Mouse (Mus musculus) heart, embryonic 14.5 days (tissue): ENCODE measurements at regions not wholly inside any gene's neighbourhood (a gene's known extent, or its start where the extent isn't known, plus 50 kb on each side); places are given as distances from the start of the nearest gene placed in this dataset.

Source experiments
- ATAC-seq: fragments of 200-750 bp; cut with Nextera tagmentation; 2 replicates; pipeline ENCODE4 v1.8.0; 2017; ENCODE audit warnings: low read depth, moderate TSS enrichment; ENCODE audit not compliant: insufficient number of reproducible peaks, insufficient read depth, low FRiP score
- H3K27ac ChIP-seq, 2 experiments: fragments of 200-500 bp in 1 of 2; fragments of 300-500 bp in 1 of 2; sonication (generic) in 1 of 2; replicated peaks in 1 of 2; 2 replicates each; pipeline ENCODE4 v1.5.1; 2012 to 2014; ENCODE audit warnings: low read depth in 2 of 2, low read length in 2 of 2, control low read depth in 1 of 2, mild to moderate bottlenecking in 1 of 2, mixed read lengths in 1 of 2; ENCODE audit not compliant: control insufficient read depth in 1 of 2, insufficient read depth in 1 of 2
- H3K27me3 ChIP-seq: fragments of 300-500 bp; sonication (generic); 2 replicates; pipeline ENCODE4 v1.6.1; 2014; ENCODE audit warnings: mild to moderate bottlenecking, low read length, control low read depth; ENCODE audit not compliant: control insufficient read depth, insufficient read depth
- H3K36me3 ChIP-seq: fragments of 300-500 bp; sonication (generic); 2 replicates; pipeline ENCODE4 v1.6.1; 2014; ENCODE audit warnings: mild to moderate bottlenecking, control low read depth, low read length, mixed read lengths; ENCODE audit not compliant: control insufficient read depth, insufficient read depth
- H3K4me1 ChIP-seq, 2 experiments: fragments of 200-500 bp in 1 of 2; fragments of 300-500 bp in 1 of 2; sonication (generic) in 1 of 2; 2 replicates each; pipeline ENCODE4 v1.6.1; 2012 to 2014; ENCODE audit warnings: low read length in 2 of 2, control low read depth in 1 of 2, mixed read lengths in 1 of 2; ENCODE audit not compliant: control insufficient read depth in 2 of 2, insufficient read depth in 2 of 2
- H3K4me2 ChIP-seq: fragments of 300-500 bp; sonication (generic); 2 replicates; pipeline ENCODE4 v1.6.1; 2014; ENCODE audit warnings: mild to moderate bottlenecking, low read length
- H3K4me3 ChIP-seq, 2 experiments: fragments of 200-500 bp in 1 of 2; fragments of 300-500 bp in 1 of 2; sonication (generic) in 1 of 2; 2 replicates each; pipeline ENCODE4 v1.5.1; 2012 to 2014; ENCODE audit warnings: low read length in 2 of 2, mild to moderate bottlenecking in 2 of 2, control low read depth in 1 of 2, low read depth in 1 of 2, moderate library complexity in 1 of 2; ENCODE audit not compliant: control insufficient read depth in 1 of 2, insufficient read depth in 1 of 2
- H3K9ac ChIP-seq: fragments of 300-500 bp; sonication (generic); 2 replicates; pipeline ENCODE4 v1.6.1; 2014; ENCODE audit warnings: mild to moderate bottlenecking, low read length
- H3K9me3 ChIP-seq: fragments of 300-500 bp; sonication (generic); 2 replicates; pipeline ENCODE4 v1.6.1; 2016; ENCODE audit warnings: low read length, control low read depth; ENCODE audit not compliant: control insufficient read depth
- WGBS: fragments of 180-500 bp; shearing (Covaris S2); extraction: QIAGEN DNeasy Blood & Tissue Kit; methylation state at CpG from one replicate; pipeline ENCODE4 v1.1.7; 2014; 5-methylcytosine and 5-hydroxymethylcytosine counted together

DNA sequence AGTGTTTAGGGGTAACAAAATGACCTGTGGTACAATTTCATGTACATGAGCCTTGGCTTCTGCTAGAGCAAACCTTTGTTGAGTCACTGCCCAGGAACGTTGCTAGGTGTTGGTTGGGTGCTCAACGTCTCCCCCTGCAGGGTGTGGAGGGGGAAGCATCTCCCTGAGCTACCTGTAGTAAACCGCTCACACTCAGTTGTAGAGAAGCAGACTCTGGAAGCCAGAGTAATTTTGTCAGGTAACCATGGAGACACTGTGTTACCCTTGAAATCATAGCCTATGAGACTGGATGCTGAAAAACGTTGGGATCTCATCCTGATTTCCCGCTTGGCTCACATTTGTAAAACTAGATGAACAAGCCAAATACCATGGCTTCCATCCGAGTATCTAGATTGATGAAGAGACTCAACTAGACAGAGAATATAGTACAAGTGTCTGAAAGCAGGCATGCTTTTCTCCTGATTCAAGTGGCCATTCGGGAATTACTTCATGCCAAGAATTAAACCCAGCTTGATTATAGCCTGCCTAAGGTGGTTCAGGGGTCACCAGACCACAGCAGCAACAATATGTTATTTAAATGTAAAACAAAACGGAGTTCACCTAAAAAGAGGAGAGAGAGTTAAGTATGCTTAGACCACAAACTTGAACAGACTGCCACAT is 63.7 kb upstream of the Ctla4 start:
- WGBS: 64% methylated on average over 8 of the region's 8 CpGs
- Histone ChIP-seq H3K9ac (no peak overlapping the region), H3K36me3 (no peaks in the 10 kb centered on the region), H3K4me1 (peaks cover 5 to 27% of the 10 kb centered on the region in 2 experiments), H3K27ac (no peak overlapping the region), H3K4me3 (no peak overlapping the region), H3K4me2 (no peak overlapping the region), H3K27me3 (no peaks in the 10 kb centered on the region), H3K9me3 (no peaks in the 10 kb centered on the region)
- no peak for ATAC-seq

DNA sequence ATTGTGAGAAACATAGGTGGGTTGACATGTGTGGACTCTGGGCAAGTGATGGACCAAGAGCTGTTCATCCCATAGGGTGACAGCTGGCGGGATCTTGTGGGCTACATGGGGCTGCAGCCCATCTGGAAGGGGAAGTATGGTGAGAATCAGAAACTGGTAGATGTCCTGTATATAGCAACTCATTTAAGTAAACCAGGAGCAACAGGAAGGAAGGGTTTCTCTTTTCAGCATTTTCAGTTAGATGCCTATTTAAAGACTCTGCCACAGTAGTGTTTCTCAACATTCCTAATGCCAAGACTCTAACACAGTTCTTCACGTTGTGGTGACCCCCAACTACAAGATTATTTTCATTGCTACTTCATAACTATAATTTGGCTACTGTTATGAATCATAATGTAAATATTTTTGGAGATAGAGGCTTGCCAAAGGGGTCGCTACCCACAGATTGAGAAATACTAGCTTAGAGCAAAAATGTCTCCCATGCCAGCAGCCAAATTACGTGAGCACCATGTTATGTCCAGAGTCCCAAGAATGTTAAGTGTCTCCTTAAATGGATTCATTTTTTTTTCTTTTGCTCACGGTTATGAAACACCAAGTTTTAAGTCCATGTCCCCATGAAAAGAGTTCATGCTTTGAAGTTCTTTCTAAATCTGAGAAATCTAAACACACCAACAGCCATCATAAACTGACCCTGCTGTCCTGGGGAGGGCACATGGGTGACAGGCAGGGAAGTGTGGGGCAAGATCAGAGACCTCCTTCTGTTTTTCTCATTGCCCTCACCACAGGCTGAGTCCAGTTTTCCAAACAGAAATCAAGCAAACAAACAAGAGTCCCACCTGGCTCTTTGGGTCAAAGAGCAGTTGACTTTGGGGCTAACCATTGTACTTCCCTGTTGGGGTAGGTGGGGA is 62.3 kb upstream of the Ctla4 start:
- 59% methylated on average over 5 of the region's 5 CpGs for WGBS
- Histone ChIP-seq H3K4me3 (no peak overlapping the region), H3K27ac (peak overlapping the region; percentile 15 to 78; a peak in 3 of 4 replicates), H3K9ac (no peak overlapping the region), H3K4me1 (peaks cover 5 to 27% of the 10 kb centered on the region in 2 experiments), H3K36me3 (no peaks in the 10 kb centered on the region), H3K4me2 (no peak overlapping the region), H3K27me3 (no peaks in the 10 kb centered on the region), H3K9me3 (no peaks in the 10 kb centered on the region)
- ATAC-seq: no peak

DNA sequence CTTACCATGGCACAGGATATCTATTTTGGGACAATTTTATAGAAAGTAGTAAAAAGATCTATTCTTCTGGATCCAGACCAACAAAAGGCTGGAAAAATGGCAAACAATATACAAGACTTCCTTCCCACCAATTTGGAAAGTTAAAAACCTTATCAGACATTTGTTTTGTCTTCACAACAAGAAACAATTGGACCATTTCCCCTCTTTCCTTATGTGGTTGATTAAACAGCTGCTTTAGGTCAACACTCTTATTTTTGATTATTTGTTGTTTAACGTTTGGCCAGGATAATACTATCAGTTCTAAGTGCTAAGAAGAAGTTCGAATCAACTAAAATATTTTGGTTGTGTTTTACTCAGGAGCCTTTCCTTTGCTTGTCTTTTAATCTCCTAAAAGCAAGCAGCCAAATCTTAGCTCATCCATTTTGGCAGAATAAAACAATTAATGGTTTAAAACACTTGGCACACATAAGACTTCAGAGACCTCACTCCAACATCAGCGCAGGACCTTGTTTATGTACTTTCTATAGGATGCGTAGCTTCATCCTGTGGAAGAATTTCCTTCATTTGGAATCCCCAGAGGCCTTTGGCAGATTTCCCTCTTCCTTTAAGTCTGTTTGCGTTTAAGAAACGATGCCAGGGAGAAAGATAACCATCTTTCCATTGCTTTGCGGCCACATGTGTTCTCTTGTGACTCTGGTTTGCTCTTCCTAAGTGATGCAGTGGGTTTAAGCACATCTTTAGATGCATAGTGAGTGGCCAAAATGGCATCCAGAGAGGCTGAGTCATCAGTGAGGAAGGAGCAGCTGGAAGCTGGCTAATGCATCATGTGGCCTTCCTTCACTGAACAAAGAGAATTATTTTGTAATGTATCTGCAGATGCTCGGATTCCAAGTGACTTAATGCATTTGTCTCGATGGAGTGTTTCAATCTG is 61.3 kb upstream of the Ctla4 start:
- Histone ChIP-seq H3K27ac (peak overlapping the region; percentile 25 to 78; a peak in 3 of 4 replicates), H3K4me2 (no peak overlapping the region), H3K4me3 (no peak overlapping the region), H3K27me3 (no peaks in the 10 kb centered on the region), H3K4me1 (peaks cover 3 to 27% of the 10 kb centered on the region in 2 experiments), H3K36me3 (no peaks in the 10 kb centered on the region), H3K9ac (no peak overlapping the region), H3K9me3 (no peaks in the 10 kb centered on the region)
- ATAC-seq: no peak; the same call in 1 of the 2 replicates
- WGBS: 55% methylated on average over 9 of the region's 9 CpGs

DNA sequence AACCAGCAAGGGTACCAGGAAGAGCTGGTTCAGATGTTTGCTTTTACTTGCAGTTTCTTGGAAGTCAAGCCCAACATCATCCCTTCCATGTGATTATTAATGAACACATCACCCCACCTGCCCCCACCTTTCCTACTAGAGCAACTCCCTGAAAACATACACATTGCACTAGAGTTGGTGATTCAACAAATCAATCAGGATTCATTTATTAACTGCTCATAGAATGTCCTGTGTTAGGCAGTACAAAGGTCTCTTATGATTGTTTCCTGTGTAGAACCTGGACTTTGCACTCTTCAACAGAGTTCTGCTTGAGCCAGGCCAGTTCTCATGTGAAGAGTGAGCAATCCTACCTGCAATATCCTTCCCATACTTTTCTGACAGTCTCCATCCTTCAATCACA is 59.8 kb upstream of the Ctla4 start:
- Histone ChIP-seq H3K4me2 (no peak overlapping the region), H3K36me3 (no peaks in the 10 kb centered on the region), H3K9ac (no peak overlapping the region), H3K4me3 (no peak overlapping the region), H3K4me1 (peaks cover 2 to 16% of the 10 kb centered on the region in 2 experiments; a peak in 3 of 4 replicates), H3K27me3 (no peaks in the 10 kb centered on the region), H3K27ac (no peak overlapping the region), H3K9me3 (no peaks in the 10 kb centered on the region)
- no peak for ATAC-seq

DNA sequence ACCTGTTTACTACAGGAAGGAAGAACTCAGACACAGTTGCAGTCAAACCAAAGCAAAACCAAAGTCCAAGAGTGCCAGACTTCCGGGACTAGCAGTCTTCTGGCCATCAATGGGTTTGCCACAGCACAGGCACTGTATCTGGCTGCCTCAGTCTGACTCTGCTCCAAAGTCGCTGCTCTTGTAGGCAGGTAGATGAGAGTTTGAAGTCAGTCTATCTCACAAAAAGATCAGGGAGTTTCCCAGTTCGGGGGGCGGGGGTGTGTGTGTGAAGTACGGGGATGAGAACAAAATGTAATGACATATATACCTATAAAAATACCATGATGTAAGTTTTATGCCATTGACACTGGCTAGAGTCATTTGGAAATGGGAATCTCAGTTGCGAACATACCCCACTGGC is 58.6 kb upstream of the Ctla4 start:
- no peaks in the 10 kb centered on the region for H3K9me3 ChIP-seq
- no peak overlapping the region for H3K27ac ChIP-seq
- no peaks in the 10 kb centered on the region for H3K27me3 ChIP-seq
- no peak overlapping the region for H3K9ac ChIP-seq
- peaks cover 5 to 16% of the 10 kb centered on the region in 2 experiments; a peak in 3 of 4 replicates for H3K4me1 ChIP-seq
- no peaks in the 10 kb centered on the region for H3K36me3 ChIP-seq
- no peak for ATAC-seq
- H3K4me2 ChIP-seq: no peak overlapping the region
- H3K4me3 ChIP-seq: no peak overlapping the region
- 80% methylated on average over 6 of the region's 6 CpGs for WGBS

DNA sequence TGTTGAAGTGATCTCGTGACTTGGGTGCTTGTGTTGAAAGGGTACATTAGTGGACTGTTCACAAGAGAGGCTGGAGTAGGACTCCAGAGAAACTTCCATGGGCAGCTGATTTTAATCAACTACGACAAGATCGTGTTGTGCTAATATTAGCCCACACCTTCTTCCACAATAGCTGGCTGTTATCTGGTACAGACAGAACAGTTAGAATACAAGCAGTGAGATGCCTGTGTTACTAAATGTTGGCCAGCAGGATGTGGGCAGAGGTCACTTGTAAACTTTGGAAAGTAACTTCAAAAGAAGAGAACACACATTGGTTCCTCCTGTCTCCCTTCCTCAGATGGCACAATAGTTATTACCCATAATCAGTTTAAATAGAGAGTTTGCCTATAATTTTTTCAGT is 57.0 kb upstream of the Ctla4 start:
- H3K9me3 ChIP-seq: no peaks in the 10 kb centered on the region
- no peak overlapping the region for H3K9ac ChIP-seq
- ATAC-seq: no peak
- no peaks in the 10 kb centered on the region for H3K27me3 ChIP-seq
- WGBS: 23% methylated on average over 3 of the region's 3 CpGs
- H3K4me1 ChIP-seq: peaks cover 2 to 9% of the 10 kb centered on the region in 2 experiments; a peak in 3 of 4 replicates
- no peak overlapping the region for H3K27ac ChIP-seq
- H3K36me3 ChIP-seq: no peaks in the 10 kb centered on the region
- H3K4me2 ChIP-seq: no peak overlapping the region
- H3K4me3 ChIP-seq: no peak overlapping the region

DNA sequence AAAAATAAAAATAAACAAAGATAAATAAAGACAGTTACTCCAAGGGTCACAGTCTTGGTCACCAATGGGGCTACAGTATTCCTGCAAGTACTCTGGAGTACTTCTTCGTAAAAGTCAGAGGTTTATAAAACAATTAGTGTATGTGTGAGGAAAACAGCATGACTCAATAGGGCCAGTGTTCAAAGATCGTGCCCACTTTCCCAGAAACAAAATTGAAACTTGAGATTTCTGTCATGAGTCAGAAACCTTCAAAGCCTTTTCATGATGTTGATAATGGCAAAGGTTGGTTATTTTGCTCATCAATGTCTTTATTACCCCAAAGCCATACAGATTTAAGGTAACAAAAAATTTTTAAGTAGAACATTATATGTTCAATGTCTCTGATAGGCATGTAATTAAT is 53.1 kb upstream of the Ctla4 start:
- Histone ChIP-seq H3K9ac (no peak overlapping the region), H3K4me1 (peaks cover 0 to 2% of the 10 kb centered on the region in 2 experiments; a peak in 1 of 4 replicates), H3K4me2 (no peak overlapping the region), H3K27me3 (no peaks in the 10 kb centered on the region), H3K36me3 (no peaks in the 10 kb centered on the region), H3K4me3 (no peak overlapping the region), H3K27ac (no peak overlapping the region), H3K9me3 (no peaks in the 10 kb centered on the region)
- no peak for ATAC-seq
- WGBS: 81% methylated on average over 2 of the region's 2 CpGs
